In the genomic region with DNA sequence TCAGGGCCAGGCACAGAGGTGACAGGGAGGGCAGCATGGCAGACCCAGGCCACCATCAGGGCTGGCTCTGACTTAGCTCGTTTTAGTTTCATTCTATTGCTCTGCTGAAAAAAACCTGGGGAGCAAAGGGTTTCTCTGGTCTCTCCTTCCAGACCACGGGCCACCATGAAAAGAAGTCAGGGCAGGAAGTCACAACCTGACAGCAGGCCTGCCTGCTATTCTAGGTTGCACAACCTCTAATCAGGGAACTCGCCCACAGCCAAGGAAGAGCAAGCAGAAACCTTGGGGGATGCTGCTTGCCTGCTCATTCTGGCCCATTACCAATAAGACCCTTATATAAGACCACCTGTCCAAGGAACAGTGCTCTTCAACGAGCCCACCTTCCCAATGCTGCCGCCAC, we compare ENCODE assay signal across 19 mouse cellular contexts.
"Had no signal": no experiment of that assay in that cellular context is flagged by ENCODE, and none has a peak within 500 bp of the region (broad histone marks: within the 10 kb centered on the region; RNA-seq: fewer than 3 reads in every experiment).

No protein-coding gene starts in this region.

- H3K9ac ChIP-seq: liver, embryonic 14.5 days; lung, embryonic 15.5 days; midbrain, embryonic 13.5 days; neural tube, embryonic 13.5 days; neural tube, embryonic 15.5 days; stomach, embryonic 15.5 days had no signal

- DNase-seq: lung, adult 2 months; lung, postnatal 14 days; lung, postnatal 36 days; right cerebral cortex, postnatal 14 days; thymus, adult 2 months; thymus, postnatal 25 days; thymus, postnatal 4 days had no signal

- H3K27ac ChIP-seq: liver, embryonic 14.5 days; lung, embryonic 15.5 days; macrophage; midbrain, embryonic 10.5 days; midbrain, embryonic 13.5 days; neural tube, embryonic 13.5 days; neural tube, embryonic 15.5 days; stomach, embryonic 15.5 days; stomach, postnatal 0 days had no signal

- H3K36me3 ChIP-seq: lung, embryonic 15.5 days; midbrain, embryonic 10.5 days; midbrain, embryonic 13.5 days; neural tube, embryonic 13.5 days; neural tube, embryonic 15.5 days; stomach, embryonic 15.5 days had no signal

- ATAC-seq: lung, postnatal 0 days; midbrain, embryonic 13.5 days; midbrain, embryonic 16.5 days had no signal

- H3K4me3 ChIP-seq: lung, embryonic 15.5 days; midbrain, embryonic 10.5 days; midbrain, embryonic 13.5 days; myocyte; neural tube, embryonic 13.5 days; neural tube, embryonic 15.5 days; stomach, embryonic 15.5 days had no signal

- H3K9me3 ChIP-seq: lung, embryonic 15.5 days; midbrain, embryonic 10.5 days; midbrain, embryonic 13.5 days; neural tube, embryonic 13.5 days; neural tube, embryonic 15.5 days; stomach, embryonic 15.5 days had no signal

- H3K4me2 ChIP-seq: lung, embryonic 15.5 days; midbrain, embryonic 13.5 days; neural tube, embryonic 13.5 days; neural tube, embryonic 15.5 days; stomach, embryonic 15.5 days had no signal

- H3K27me3 ChIP-seq: lung, embryonic 15.5 days; stomach, embryonic 15.5 days had no signal
